Mouse (Mus musculus): ENCODE results near the gene Lrrc63.
A peak's percentile ranks its signal among the peaks of the same experiment; 100 is the strongest.
"Not testable (repeated sequence)": the region's sequence is repeated elsewhere in the genome, so short reads cannot be mapped to it uniquely, and the experiment has no call there.

Lrrc63 gene

GRCm38 (mm10) chr14:75130501-75131318, at the start of gene Lrrc63, which contains the start of gene Lcp1:
Lrrc63 (minus strand) TSS chr14:75130881.
Lcp1 (plus strand) TSS chr14:75131101.
- DNase-seq = peak; percentile 89

GRCm38 (mm10) chr14:75179255-75179963, 48.7 kb upstream of the Lrrc63 start:
- DNase-seq = no peak

- no peak for DNase-seq
These were observed 48.1 kb upstream of the Lrrc63 start for GRCm38 (mm10) chr14:75178801-75179211.

GRCm38 (mm10) chr14:75178384-75178793, 47.7 kb upstream of the Lrrc63 start:
- DNase-seq = no peak

- no peak for DNase-seq
These were observed 46.7 kb upstream of the Lrrc63 start for GRCm38 (mm10) chr14:75177400-75177799.

- no peak for DNase-seq
These were observed 45.9 kb upstream of the Lrrc63 start for GRCm38 (mm10) chr14:75176425-75177045.

- DNase-seq = no peak
These were observed 45.1 kb upstream of the Lrrc63 start for GRCm38 (mm10) chr14:75175781-75176180.

GRCm38 (mm10) chr14:75174731-75175555, 44.3 kb upstream of the Lrrc63 start:
- DNase-seq = no peak

- no peak for DNase-seq
These were observed 43.6 kb upstream of the Lrrc63 start for GRCm38 (mm10) chr14:75174296-75174695.

GRCm38 (mm10) chr14:75170546-75170945, 39.9 kb upstream of the Lrrc63 start:
- no peak for DNase-seq

GRCm38 (mm10) chr14:75168501-75168900, 37.8 kb upstream of the Lrrc63 start:
- no peak for DNase-seq

- no peak for DNase-seq
These were observed 35.0 kb upstream of the Lrrc63 start for GRCm38 (mm10) chr14:75165574-75166131.

- no peak for DNase-seq
These were observed 33.7 kb upstream of the Lrrc63 start for GRCm38 (mm10) chr14:75164345-75164744.

GRCm38 (mm10) chr14:75163866-75164265, 33.2 kb upstream of the Lrrc63 start:
- no peak for DNase-seq

- DNase-seq = no peak
These were observed 28.7 kb upstream of the Lrrc63 start for GRCm38 (mm10) chr14:75159375-75159774.

- no peak for DNase-seq
These were observed 23.8 kb upstream of the Lrrc63 start for GRCm38 (mm10) chr14:75154481-75154880.

- no peak for DNase-seq
These were observed 20.5 kb upstream of the Lrrc63 start for GRCm38 (mm10) chr14:75151146-75151545.

GRCm38 (mm10) chr14:75150653-75151052, 20.0 kb upstream of the Lrrc63 start:
- DNase-seq = no peak

- peak; percentile 31 for DNase-seq
These were observed 17.5 kb upstream of the Lrrc63 start for GRCm38 (mm10) chr14:75148229-75148628.

GRCm38 (mm10) chr14:75147706-75148105, 17.0 kb upstream of the Lrrc63 start:
- not testable (repeated sequence) for DNase-seq

- no peak for DNase-seq
These were observed 8.5 kb upstream of the Lrrc63 start for GRCm38 (mm10) chr14:75139225-75139624.

GRCm38 (mm10) chr14:75138503-75138902, 7.8 kb upstream of the Lrrc63 start:
- DNase-seq = no peak
